Mouse (Mus musculus): ENCODE measurements around the gene Olfr1411.

- TF ChIP-seq CTCF (IDR thresholded peaks at IDR 0.05; ENCODE audit: low read depth): no peak
- TF ChIP-seq EP300 (IDR thresholded peaks at IDR 0.05; ENCODE audit: low read depth): no peak
Observed at GRCm38 (mm10) chr1:92634976-92635599, 40.9 kb downstream of the Olfr1411 start.

Data from heart, postnatal 0 days (tissue).